ENCODE assay signal across 12 mouse cellular contexts in the genomic region with DNA sequence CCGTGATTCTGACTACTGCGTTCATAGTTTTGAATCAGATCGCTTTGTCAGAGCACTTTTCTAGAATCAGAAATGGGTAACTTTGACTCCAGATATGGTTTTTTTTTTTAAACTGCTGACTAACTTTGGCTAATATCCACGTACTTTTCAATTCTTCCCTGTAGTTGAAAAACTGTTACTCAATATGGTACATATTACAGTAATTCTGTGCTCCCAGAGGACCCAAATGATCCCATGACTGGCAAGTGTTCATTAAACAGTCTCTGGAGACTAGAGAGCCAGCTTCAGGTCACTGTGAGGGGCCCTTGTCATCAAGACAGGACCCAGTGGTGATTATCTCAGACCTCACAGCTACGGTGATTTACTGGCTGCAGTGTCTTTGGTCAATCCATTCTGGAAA.
"Had no signal": no experiment of that assay in that cellular context is flagged by ENCODE, and none has a peak within 500 bp of the region (broad histone marks: within the 10 kb centered on the region; RNA-seq: fewer than 3 reads in every experiment).

No protein-coding gene starts in this region.

- H3K27me3 ChIP-seq: kidney, embryonic 15.5 days; limb, embryonic 15.5 days; midbrain, embryonic 12.5 days; neural tube, embryonic 13.5 days; stomach, embryonic 15.5 days had no signal

- H3K4me2 ChIP-seq: kidney, embryonic 15.5 days; limb, embryonic 15.5 days; midbrain, embryonic 12.5 days; neural tube, embryonic 13.5 days; stomach, embryonic 15.5 days had no signal

- H3K4me1 ChIP-seq: midbrain, embryonic 12.5 days; neural tube, embryonic 13.5 days; stomach, embryonic 15.5 days had no signal

- DNase-seq: kidney, adult 18-20 months; kidney, postnatal 14 days; retina, postnatal 1 day; right cerebral cortex, postnatal 14 days; thymus, postnatal 4 days had no signal

- H3K9me3 ChIP-seq: kidney, embryonic 15.5 days; limb, embryonic 15.5 days; midbrain, embryonic 12.5 days; neural tube, embryonic 13.5 days; stomach, embryonic 15.5 days had no signal

- ATAC-seq: midbrain, embryonic 16.5 days had no signal

- H3K9ac ChIP-seq: kidney, embryonic 15.5 days; limb, embryonic 15.5 days; midbrain, embryonic 12.5 days; neural tube, embryonic 13.5 days; stomach, embryonic 15.5 days had no signal

- H3K4me3 ChIP-seq: kidney, embryonic 15.5 days; left cerebral cortex, adult 2 months; limb, embryonic 15.5 days; midbrain, embryonic 12.5 days; neural tube, embryonic 13.5 days; stomach, embryonic 15.5 days had no signal

- H3K27ac ChIP-seq: kidney, embryonic 15.5 days; left cerebral cortex, adult 2 months; limb, embryonic 15.5 days; midbrain, embryonic 12.5 days; neural tube, embryonic 13.5 days; stomach, embryonic 15.5 days had no signal
